Mouse (Mus musculus) MEL (cell line): ENCODE results near the gene Atg7. TPM values are rescaled to one million over a fixed set of nuclear protein-coding genes. Genes with fewer than 3 reads are reported as not detected.

Experiments used
- DNase-seq: peaks from one replicate; pipeline ENCODE4 v3.0.0; 2011; ENCODE audit warnings: low read depth, low spot score
- H3K27ac ChIP-seq: 2 replicates; pipeline ENCODE4 v1.5.1; 2012; ENCODE audit warnings: low read depth, mild to moderate bottlenecking, control low read depth, low read length, moderate library complexity; ENCODE audit not compliant: control insufficient read depth
- H3K27me3 ChIP-seq, 2 experiments: fragments of 150-350 bp in 1 of 2; sonication (generic) in 1 of 2; 2 replicates each; pipeline ENCODE4 v1.6.1; 2012; ENCODE audit warnings: low read length in 2 of 2, mild to moderate bottlenecking in 2 of 2, improper control_type of control experiment in 1 of 2, moderate library complexity in 1 of 2; ENCODE audit not compliant: insufficient read depth in 2 of 2, control insufficient read depth in 1 of 2
- H3K36me3 ChIP-seq, 2 experiments: 2 replicates each; pipeline ENCODE4 v1.6.1; 2012 to 2014; ENCODE audit warnings: low read length in 2 of 2, improper control_type of control experiment in 1 of 2, inconsistent platforms in 1 of 2, mild to moderate bottlenecking in 1 of 2; ENCODE audit not compliant: insufficient read depth in 2 of 2, control insufficient read depth in 1 of 2
- H3K4me1 ChIP-seq, 2 experiments: fragments of 150-350 bp in 1 of 2; sonication (generic) in 1 of 2; 2 replicates each; pipeline ENCODE4 v1.6.1; 2012; ENCODE audit warnings: low read length in 2 of 2, improper control_type of control experiment in 1 of 2, mild to moderate bottlenecking in 1 of 2; ENCODE audit not compliant: insufficient read depth in 2 of 2, control insufficient read depth in 1 of 2
- H3K4me3 ChIP-seq, 2 experiments: fragments of 150-350 bp in 1 of 2; sonication (generic) in 1 of 2; 2 replicates each; pipeline ENCODE4 v1.5.1; 2012; ENCODE audit warnings: low read depth in 2 of 2, low read length in 2 of 2, mild to moderate bottlenecking in 2 of 2, moderate library complexity in 2 of 2, control low read depth in 1 of 2, improper control_type of control experiment in 1 of 2; ENCODE audit not compliant: control insufficient read depth in 1 of 2, insufficient read depth in 1 of 2
- H3K79me2 ChIP-seq: 2 replicates; pipeline ENCODE4 v1.6.1; 2012; ENCODE audit warnings: mild to moderate bottlenecking, low read length, moderate library complexity; ENCODE audit not compliant: control insufficient read depth, poor library complexity, insufficient read depth
- H3K9ac ChIP-seq: 2 replicates; pipeline ENCODE4 v1.6.1; 2012; ENCODE audit warnings: low read depth, mild to moderate bottlenecking, control low read depth, low read length, moderate library complexity; ENCODE audit not compliant: control insufficient read depth, poor library complexity, severe bottlenecking
- H3K9me3 ChIP-seq: fragments of 150-350 bp; sonication (generic); replicated peaks from 2 replicates; pipeline ENCODE4 v1.6.1; 2012; ENCODE audit warnings: mild to moderate bottlenecking, low read length, improper control_type of control experiment, moderate library complexity; ENCODE audit not compliant: insufficient read depth
- CHD2 ChIP-seq: IDR thresholded peaks from 2 replicates; pipeline ENCODE4 v1.6.1; 2011; ENCODE audit warnings: low read length, improper control_type of control experiment
- CTCF ChIP-seq, 3 experiments: IDR thresholded peaks in 2 of 3; conservative IDR thresholded peaks in 1 of 3; 2 replicates each; pipeline ENCODE4 v1.5.1; 2011 to 2012; ENCODE audit warnings: low read length in 3 of 3, low read depth in 2 of 3, mild to moderate bottlenecking in 2 of 3, improper control_type of control experiment in 1 of 3, inconsistent platforms in 1 of 3, mixed read lengths in 1 of 3, moderate library complexity in 1 of 3; ENCODE audit not compliant: control insufficient read depth in 1 of 3, insufficient read depth in 1 of 3, poor library complexity in 1 of 3, severe bottlenecking in 1 of 3
- E2F4 ChIP-seq: IDR thresholded peaks from 2 replicates; pipeline ENCODE4 v1.6.1; 2011; ENCODE audit warnings: low read depth, low read length, improper control_type of control experiment, borderline replicate concordance
- ELF1 ChIP-seq: IDR thresholded peaks from 2 replicates; pipeline ENCODE4 v1.6.1; 2014; ENCODE audit warnings: low read depth, mild to moderate bottlenecking, inconsistent platforms, low read length, improper control_type of control experiment, moderate library complexity
- EP300 ChIP-seq, 2 experiments: IDR thresholded peaks; 2 replicates each; pipeline ENCODE4 v1.6.1; 2011; ENCODE audit warnings: improper control_type of control experiment in 2 of 2, low read length in 2 of 2, low read depth in 1 of 2, mild to moderate bottlenecking in 1 of 2
- GABPA ChIP-seq: IDR thresholded peaks from 2 replicates; pipeline ENCODE4 v1.6.1; 2012; ENCODE audit warnings: low read depth, mild to moderate bottlenecking, inconsistent platforms, low read length, improper control_type of control experiment, moderate library complexity
- GATA1 ChIP-seq: IDR thresholded peaks from 2 replicates; pipeline ENCODE4 v1.6.1; 2011; ENCODE audit warnings: low read depth, low read length, improper control_type of control experiment
- JUND ChIP-seq: IDR thresholded peaks from 2 replicates; pipeline ENCODE4 v1.6.1; 2011; ENCODE audit warnings: low read depth, mild to moderate bottlenecking, improper control_type of control experiment, low read length
- KAT2A ChIP-seq: conservative IDR thresholded peaks from 2 replicates; pipeline ENCODE4 v1.6.1; 2012; ENCODE audit warnings: low read depth, low read length, improper control_type of control experiment, inconsistent platforms
- MAX ChIP-seq: IDR thresholded peaks from 2 replicates; pipeline ENCODE4 v1.6.1; 2011; ENCODE audit warnings: low read length, improper control_type of control experiment
- MXI1 ChIP-seq: IDR thresholded peaks from 2 replicates; pipeline ENCODE4 v1.6.1; 2011; ENCODE audit warnings: mild to moderate bottlenecking, low read depth, low read length, improper control_type of control experiment
- MYB ChIP-seq: IDR thresholded peaks from 2 replicates; pipeline ENCODE4 v1.6.1; 2011; ENCODE audit warnings: mild to moderate bottlenecking, low read depth, low read length, improper control_type of control experiment
- NELFE ChIP-seq: IDR thresholded peaks from 2 replicates; pipeline ENCODE4 v1.6.1; 2011; ENCODE audit warnings: low read depth, low read length, improper control_type of control experiment
- NRF1 ChIP-seq: IDR thresholded peaks from 2 replicates; pipeline ENCODE4 v1.6.1; 2014; ENCODE audit warnings: low read depth, mild to moderate bottlenecking, inconsistent platforms, low read length, improper control_type of control experiment, moderate library complexity; ENCODE audit not compliant: poor library complexity, insufficient read depth, severe bottlenecking
- POLR2A ChIP-seq, 2 experiments: IDR thresholded peaks; 2 replicates each; pipeline ENCODE4 v1.6.1; 2011 to 2012; ENCODE audit warnings: low read length in 2 of 2, mild to moderate bottlenecking in 2 of 2, control low read depth in 1 of 2, improper control_type of control experiment in 1 of 2, low read depth in 1 of 2, moderate library complexity in 1 of 2; ENCODE audit not compliant: control insufficient read depth in 1 of 2, insufficient read depth in 1 of 2, poor library complexity in 1 of 2
- POLR2AphosphoS5 ChIP-seq: IDR thresholded peaks from 2 replicates; pipeline ENCODE4 v1.6.1; 2012; ENCODE audit warnings: low read depth, borderline replicate concordance, mild to moderate bottlenecking, inconsistent platforms, low read length, moderate library complexity, mixed read lengths
- RCOR1 ChIP-seq: IDR thresholded peaks from 2 replicates; pipeline ENCODE4 v1.6.1; 2012; ENCODE audit warnings: low read depth, mild to moderate bottlenecking, inconsistent platforms, low read length, improper control_type of control experiment
- SIN3A ChIP-seq: IDR thresholded peaks from 2 replicates; pipeline ENCODE4 v1.6.1; 2012; ENCODE audit warnings: low read length, improper control_type of control experiment, inconsistent platforms
- SMC3 ChIP-seq: IDR thresholded peaks from 2 replicates; pipeline ENCODE4 v1.6.1; 2011; ENCODE audit warnings: low read depth, low read length, improper control_type of control experiment
- TCF12 ChIP-seq: IDR thresholded peaks from 2 replicates; pipeline ENCODE4 v1.6.1; 2014; ENCODE audit warnings: low read depth, mild to moderate bottlenecking, inconsistent platforms, low read length, improper control_type of control experiment, moderate library complexity
- ZC3H11A ChIP-seq: IDR thresholded peaks from 2 replicates; pipeline ENCODE4 v1.6.1; 2012; ENCODE audit warnings: low read depth, mild to moderate bottlenecking, inconsistent platforms, low read length, improper control_type of control experiment
- ZNF384 ChIP-seq: IDR thresholded peaks from 2 replicates; pipeline ENCODE4 v1.6.1; 2012; ENCODE audit warnings: low read depth, mild to moderate bottlenecking, inconsistent platforms, low read length, improper control_type of control experiment
- polyA plus RNA-seq, 2 experiments: library from polyadenylated mRNA; stranded (reverse) in 1 of 2; unstranded in 1 of 2; fragments of >175 nt in 1 of 2; fragments of >200 nt in 1 of 2; gene quantifications; 2 replicates each; pipeline versions ENCODE4 v1.2.1 to v1.2.4; 2012; ENCODE audit warnings: low replicate concordance in 2 of 2, low read depth in 1 of 2; ENCODE audit not compliant: insufficient read length in 2 of 2, insufficient read depth in 1 of 2, missing spikeins in 1 of 2
- total RNA-seq: library from RNA; depleted of rRNA; stranded (reverse); fragments of 300-350 nt; gene quantifications from 2 replicates; pipeline ENCODE4 v1.2.3, GENCODE M21; 2012

Atg7 gene
- total and polyA plus RNA-seq, 3 experiments = 14.6 TPM; not detected in 1

- H3K9ac ChIP-seq = no peak overlapping the region
- H3K79me2 ChIP-seq = no peaks in the 10 kb centered on the region
- H3K27me3 ChIP-seq = no peaks in the 10 kb centered on the region
- DNase-seq = no peak
- peaks cover 0 to under 1% of the 10 kb centered on the region in 2 experiments; a peak in 1 of 4 replicates for H3K36me3 ChIP-seq
- no peak overlapping the region for H3K27ac ChIP-seq
- TF ChIP-seq NRF1 = no peak
- no peak for TF ChIP-seq POLR2AphosphoS5
- no peak for TF ChIP-seq ELF1
- TF ChIP-seq MXI1 = no peak
- no peak for TF ChIP-seq JUND
- TF ChIP-seq POLR2A (IDR thresholded peaks at IDR 0.05; ENCODE audit: control insufficient read depth in 1 of 2, insufficient read depth in 1 of 2, low read depth in 1 of 2, low read length in 2 of 2, poor library complexity in 1 of 2) = no peak
- TF ChIP-seq ZNF384 = no peak
- TF ChIP-seq, all 39 proteins: peak for 0
- Histone ChIP-seq H3K9me3 (no peaks in the 10 kb centered on the region), H3K4me1 (peaks cover 0 to 3% of the 10 kb centered on the region in 2 experiments; a peak in 1 of 4 replicates), H3K4me3 (no peak overlapping the region)
Measured at GRCm38 (mm10) chr6:114743126-114743525, 100.2 kb downstream of the Atg7 start.

DNA sequence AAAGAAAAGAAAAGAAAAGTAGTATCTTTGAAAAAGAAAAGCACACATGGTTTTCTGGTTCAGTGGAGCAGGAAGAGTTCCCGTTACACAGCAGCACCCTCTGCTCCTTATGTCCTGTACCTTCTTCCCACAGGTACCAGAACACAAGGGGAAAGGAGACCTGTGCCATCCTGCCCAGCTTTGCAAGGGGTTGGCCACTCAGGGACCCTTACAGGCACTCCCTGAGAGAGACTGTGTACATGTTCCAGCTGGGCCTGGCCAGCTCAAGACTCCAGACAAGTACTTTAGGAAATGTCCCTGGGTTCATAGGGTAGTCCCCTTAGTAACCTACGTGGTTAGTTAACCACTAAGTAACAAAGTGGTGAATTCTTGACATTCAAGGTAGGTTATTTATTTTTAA, 100.9 kb downstream of the Atg7 start:
- Histone ChIP-seq H3K36me3 (peaks cover 0 to 3% of the 10 kb centered on the region in 2 experiments; a peak in 1 of 4 replicates), H3K4me3 (no peak overlapping the region), H3K27ac (no peak overlapping the region), H3K79me2 (no peaks in the 10 kb centered on the region), H3K9ac (no peak overlapping the region), H3K4me1 (peaks cover 0 to 6% of the 10 kb centered on the region in 2 experiments; a peak in 1 of 4 replicates), H3K9me3 (no peaks in the 10 kb centered on the region), H3K27me3 (no peaks in the 10 kb centered on the region)
- TF ChIP-seq SIN3A (no peak), CTCF (IDR thresholded peaks at IDR 0.05 in 2 of 3, conservative IDR thresholded peaks at IDR 0.05 in 1 of 3; ENCODE audit: control insufficient read depth in 1 of 3, insufficient read depth in 1 of 3, low read depth in 2 of 3, low read length in 3 of 3, poor library complexity in 1 of 3, severe bottlenecking in 1 of 3) (no peak), CHD2 (no peak), E2F4 (no peak), ZC3H11A (no peak), GATA1 (no peak), TCF12 (no peak), GABPA (no peak), KAT2A (no peak), NELFE (no peak), JUND (no peak), ZNF384 (no peak), MAX (no peak), SMC3 (no peak), RCOR1 (no peak), MYB (no peak), EP300 (IDR thresholded peaks at IDR 0.05; ENCODE audit: low read depth in 1 of 2, low read length in 2 of 2) (no peak), POLR2A (IDR thresholded peaks at IDR 0.05; ENCODE audit: control insufficient read depth in 1 of 2, insufficient read depth in 1 of 2, low read depth in 1 of 2, low read length in 2 of 2, poor library complexity in 1 of 2) (no peak)
- DNase-seq = no peak
